Mouse (Mus musculus): Measurements from ENCODE around the gene Cryba2.

DNA sequence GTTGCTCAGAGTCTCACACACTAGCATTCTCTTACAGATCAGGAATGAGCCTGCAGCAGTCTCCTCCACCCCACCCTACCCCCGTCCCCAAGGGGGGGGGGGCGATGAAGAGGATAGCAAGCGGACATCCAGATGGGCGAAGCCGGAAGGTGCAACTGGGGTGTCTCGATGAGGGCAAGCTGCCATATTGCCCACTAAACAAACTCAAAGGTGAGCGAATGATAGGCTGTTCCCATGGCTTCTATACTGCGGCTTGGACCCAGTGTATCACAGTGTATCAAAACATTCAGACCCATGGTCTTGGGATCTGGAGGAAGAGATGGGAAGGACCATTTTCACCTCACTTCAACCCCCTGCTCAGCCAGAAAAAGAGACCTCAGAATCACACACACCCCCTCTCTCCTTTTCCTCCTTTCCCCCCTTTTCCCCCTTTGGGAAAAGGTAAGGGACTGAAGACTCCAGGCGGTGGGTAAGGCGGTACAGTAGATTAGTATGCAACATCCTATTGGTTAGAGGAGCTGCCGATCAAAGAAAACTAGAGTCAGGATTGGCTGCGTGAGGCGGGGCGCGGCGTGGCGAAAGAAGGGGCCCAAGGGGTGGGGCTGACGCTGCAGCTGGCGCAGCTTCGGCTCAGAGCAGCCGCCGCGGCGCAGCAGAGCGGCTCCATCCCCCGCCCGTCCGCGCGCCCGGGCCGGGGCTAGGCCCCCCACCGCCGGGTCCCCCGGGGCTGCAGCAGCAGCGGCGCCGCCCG lies 38.5 kb downstream of the Cryba2 start, which contains the start of gene Cdk5r2:
- TF ChIP-seq CTCF (IDR thresholded peaks at IDR 0.05; ENCODE audit: low read depth): no peak
- TF ChIP-seq EP300 (IDR thresholded peaks at IDR 0.05; ENCODE audit: low read depth): no peak
